Mouse (Mus musculus): Measurements from ENCODE around the gene 4930579F01Rik.

Gene 4930579F01Rik

DNA sequence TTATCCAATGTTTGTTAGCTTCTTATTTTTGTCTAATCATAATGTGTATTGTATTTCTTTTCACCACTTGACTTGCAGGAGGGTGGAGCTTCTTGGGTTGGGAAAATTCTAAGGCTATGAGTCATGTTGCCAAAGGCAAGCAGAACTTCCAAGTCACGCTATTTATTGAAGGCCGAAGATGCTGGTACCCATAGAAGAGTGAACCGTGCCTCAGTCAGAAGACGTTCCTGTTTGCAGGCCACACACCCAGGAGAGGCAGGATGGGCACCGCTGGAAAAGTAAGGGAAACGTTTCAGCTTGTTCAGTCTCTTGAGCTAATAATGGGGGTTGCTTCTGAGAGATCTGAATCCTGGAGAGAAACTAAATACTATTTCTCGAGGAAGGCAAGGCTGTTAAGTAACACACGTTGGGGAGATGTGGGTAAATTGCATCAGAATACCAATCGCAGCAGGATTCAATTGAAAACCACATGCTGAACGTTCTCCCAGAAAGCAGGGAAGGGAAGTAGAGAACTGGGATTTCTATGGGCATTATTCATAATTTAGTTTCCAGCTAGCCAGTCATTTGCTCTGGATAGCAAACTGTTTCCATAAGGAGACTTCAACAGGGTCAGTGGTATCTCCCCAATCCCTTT lies 24.1 kb upstream of the 4930579F01Rik start, which contains the start of gene Adh7:
TSS of gene Adh7 (plus strand) at position 130 of the 634 bp plus-strand sequence.
- DNase-seq (ENCODE audit: inconsistent age in 2 of 2, low spot score in 1 of 2), result no peak

DNA sequence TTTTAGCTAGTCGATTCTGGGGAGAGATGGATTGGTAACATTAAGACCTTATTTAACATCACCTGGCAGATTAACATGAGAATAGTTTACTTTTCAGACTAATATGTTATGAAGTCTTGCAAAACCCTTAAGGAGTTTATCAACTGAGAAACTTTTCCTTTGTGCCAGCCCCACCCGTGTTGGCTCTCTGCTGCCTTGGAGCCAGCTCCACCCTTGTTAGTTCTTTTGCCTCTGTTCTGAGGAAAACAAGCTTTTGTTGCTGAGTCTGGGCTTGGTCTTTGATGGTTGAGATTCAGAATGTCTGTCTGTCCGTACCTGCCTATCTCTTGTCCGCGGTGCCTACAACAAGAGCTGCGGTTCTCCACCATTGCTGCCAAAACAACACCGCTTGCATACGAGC lies 22.5 kb upstream of the 4930579F01Rik start:
- no peak for DNase-seq (ENCODE audit: inconsistent age in 2 of 2, low spot score in 1 of 2)

DNA sequence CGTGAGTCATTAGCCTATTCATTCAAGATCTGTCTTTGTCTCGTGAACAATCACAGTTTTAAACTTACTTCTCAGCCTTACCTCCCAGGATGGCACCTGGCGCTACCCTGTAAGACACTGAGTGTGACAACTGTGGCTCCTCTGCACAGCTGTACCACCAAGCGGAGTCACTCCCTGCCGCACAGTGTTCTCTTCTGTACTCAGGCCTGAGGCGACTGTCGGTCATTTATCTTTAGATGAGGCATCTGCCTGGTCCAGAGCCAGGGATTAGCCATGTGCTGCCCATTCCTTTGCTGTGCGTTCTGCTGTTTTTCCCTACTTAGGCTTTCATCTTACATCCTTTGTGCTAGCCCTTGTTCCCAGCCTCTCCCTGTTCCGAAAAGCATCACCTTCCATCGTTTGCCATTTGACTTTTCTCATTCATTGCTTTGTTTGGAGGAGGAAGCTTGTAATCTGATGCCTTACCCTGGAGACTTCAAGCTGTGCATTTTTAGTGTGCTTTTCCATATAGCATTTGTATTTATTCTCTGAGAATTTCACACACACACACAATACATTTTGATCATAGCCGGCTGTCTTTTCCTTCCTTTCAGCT lies 21.9 kb upstream of the 4930579F01Rik start:
- peak; percentile 71 to 85 for DNase-seq (ENCODE audit: inconsistent age in 2 of 2, low spot score in 1 of 2)

GRCm38 (mm10) chr3:138212431-138212951 lies 18.9 kb upstream of the 4930579F01Rik start:
- DNase-seq (ENCODE audit: inconsistent age in 2 of 2, low spot score in 1 of 2), result peak in 1 of 2 experiments; percentile 72

GRCm38 (mm10) chr3:138210432-138211075 lies 16.9 kb upstream of the 4930579F01Rik start:
- peak; percentile 83 to 93 for DNase-seq (ENCODE audit: inconsistent age in 2 of 2, low spot score in 1 of 2)

GRCm38 (mm10) chr3:138208821-138209220 lies 15.2 kb upstream of the 4930579F01Rik start:
- DNase-seq (ENCODE audit: inconsistent age in 2 of 2, low spot score in 1 of 2), result no peak

- no peak for DNase-seq (ENCODE audit: inconsistent age in 2 of 2, low spot score in 1 of 2)
Measured at GRCm38 (mm10) chr3:138198722-138199068, 5.1 kb upstream of the 4930579F01Rik start.

DNA sequence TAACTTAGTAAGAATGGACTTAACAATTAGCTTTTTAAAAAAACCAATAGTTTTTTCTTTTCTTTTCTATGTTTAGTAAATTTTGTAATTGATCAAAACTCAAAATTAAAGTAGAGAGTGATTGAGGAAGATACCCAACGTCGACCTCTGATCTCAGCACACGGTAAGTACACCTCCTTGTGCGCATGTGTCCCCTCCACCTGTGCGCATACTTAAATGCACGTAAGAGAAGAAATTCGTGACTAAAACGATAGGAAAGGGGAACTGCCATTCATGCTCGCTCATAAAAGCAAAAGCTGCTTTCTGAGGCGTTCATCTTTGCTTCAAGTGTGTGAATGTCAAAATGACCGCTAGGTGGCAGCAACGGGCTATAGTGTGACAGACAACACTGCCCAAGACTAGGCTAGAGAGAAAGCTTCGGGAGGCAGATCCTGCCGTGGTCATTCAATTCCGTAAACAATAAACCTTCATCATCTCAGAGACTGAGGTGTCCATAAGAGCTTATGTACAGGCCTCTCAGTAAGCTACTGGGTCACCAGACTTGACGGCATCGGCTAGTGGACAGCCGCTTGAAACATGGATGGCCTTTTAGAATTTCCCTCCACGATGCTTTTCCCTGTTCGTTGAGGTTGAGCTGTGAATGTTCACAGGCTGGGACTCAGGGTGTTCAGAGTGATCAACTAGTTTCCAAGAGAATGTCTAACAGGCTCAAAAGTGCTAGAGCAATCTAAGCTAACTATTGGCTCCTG lies 4.5 kb upstream of the 4930579F01Rik start:
- DNase-seq (ENCODE audit: inconsistent age in 2 of 2, low spot score in 1 of 2), result peak; percentile 87 to 97

DNA sequence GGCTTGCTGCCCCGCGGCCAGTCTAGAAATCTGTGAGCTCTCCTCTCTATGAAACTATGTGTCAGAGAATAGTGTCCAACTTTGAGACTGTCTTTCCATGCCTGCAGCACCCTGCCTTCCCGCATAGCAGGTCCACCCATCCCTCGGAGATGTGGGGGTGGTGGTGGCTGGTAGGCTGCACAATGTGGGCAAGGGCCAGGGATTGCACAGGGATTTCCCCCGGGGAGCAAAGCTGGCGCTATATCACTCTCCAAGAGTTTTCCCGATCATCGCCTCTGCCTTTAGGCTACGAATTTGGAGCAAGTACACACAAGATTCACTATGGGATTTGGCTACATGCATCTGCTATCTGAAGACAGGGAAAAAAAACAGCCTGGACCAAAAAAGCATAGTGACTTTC lies 3.9 kb upstream of the 4930579F01Rik start:
- DNase-seq (ENCODE audit: inconsistent age in 2 of 2, low spot score in 1 of 2), result peak in 1 of 2 experiments; percentile 47

GRCm38 (mm10) chr3:138197093-138197492 lies 3.5 kb upstream of the 4930579F01Rik start:
- no peak for DNase-seq (ENCODE audit: inconsistent age in 2 of 2, low spot score in 1 of 2)

DNA sequence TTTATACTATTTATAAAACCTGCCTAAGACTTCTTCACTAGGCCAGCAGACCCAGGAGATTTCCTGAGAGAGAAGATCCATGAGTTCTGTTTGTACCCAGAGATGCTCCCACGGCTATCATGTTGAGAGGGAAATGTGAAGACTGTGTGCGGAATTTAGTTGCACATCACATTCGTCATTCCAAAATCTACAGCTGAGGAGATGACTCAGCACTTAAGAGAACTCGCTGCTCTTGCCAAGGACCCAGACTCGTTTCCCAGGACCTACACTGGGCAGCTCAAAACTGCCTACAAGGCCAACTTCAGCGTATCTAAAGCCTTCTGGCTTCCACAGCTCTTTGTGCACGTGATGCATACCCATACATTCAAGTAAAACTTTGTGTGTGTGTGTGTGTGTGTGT lies 1.4 kb downstream of the 4930579F01Rik start:
- DNase-seq (ENCODE audit: inconsistent age in 2 of 2, low spot score in 1 of 2), result peak; percentile 84

DNA sequence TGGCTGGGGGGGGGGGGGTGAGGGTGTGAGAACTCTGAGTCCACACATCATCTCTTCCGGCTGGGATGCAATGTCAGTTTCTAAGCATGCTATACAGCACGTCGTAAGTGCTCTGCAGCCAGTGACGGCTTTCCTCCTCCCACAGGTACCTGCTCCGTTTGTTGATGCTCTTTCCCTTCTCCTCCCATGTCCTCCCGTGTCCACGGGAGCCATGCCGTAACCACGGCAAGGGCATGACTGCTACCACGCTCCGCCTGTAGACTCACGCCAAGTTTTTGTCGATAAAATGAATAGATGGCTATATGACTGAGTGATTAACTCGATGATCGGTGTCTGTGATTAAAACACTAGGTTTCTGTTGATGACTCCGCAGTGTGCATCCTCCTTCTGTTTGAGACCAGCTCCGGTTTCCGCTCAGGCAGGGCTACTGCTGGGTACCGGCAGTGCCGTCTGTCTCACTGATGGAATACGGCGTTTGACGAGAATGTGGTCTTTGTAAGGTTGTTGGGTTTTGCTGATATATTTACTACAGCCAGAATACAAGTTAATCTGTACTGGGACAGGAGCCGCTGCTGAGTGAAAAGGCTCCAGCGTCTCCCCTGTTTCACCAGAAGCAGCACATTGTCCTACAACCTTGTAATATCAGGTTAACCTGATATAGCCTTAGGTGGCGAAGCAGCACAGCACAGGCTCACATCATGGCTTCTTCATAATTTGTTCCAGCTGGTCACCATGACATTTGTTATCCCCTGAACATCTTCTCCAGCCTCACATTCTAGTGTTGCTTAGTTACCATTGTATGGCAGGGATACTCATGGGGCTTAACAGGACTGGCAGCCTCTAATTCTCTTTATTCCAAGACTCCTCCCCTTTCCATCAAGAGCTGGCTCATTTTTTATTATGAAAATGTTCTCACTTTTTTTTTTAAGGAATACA lies 7.4 kb downstream of the 4930579F01Rik start:
- no peak for DNase-seq (ENCODE audit: inconsistent age in 2 of 2, low spot score in 1 of 2)

DNA sequence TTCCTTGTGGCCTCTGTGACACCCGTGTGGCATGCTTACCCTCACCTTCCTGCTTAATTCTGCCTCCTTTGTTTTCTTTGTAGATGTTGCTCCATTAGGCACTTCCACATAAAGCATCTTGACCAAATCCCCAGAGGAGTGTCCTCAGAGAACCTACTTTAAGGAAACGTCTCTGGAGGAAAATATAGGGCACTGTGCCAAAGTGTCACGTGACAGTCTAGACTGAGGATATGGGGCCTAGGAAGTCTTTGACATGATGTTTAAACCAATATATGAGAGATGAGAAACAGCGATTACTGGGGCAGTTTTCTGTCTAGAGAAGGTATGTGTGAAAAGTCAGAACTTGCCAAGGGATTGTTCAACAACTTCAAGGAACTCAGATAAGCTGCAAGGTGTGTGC lies 8.3 kb downstream of the 4930579F01Rik start:
- no peak for DNase-seq (ENCODE audit: inconsistent age in 2 of 2, low spot score in 1 of 2)

GRCm38 (mm10) chr3:138183371-138183770 lies 10.3 kb downstream of the 4930579F01Rik start:
- no peak for DNase-seq (ENCODE audit: inconsistent age in 2 of 2, low spot score in 1 of 2)

GRCm38 (mm10) chr3:138182019-138182418 lies 11.6 kb downstream of the 4930579F01Rik start:
- no peak for DNase-seq (ENCODE audit: inconsistent age in 2 of 2, low spot score in 1 of 2)

DNA sequence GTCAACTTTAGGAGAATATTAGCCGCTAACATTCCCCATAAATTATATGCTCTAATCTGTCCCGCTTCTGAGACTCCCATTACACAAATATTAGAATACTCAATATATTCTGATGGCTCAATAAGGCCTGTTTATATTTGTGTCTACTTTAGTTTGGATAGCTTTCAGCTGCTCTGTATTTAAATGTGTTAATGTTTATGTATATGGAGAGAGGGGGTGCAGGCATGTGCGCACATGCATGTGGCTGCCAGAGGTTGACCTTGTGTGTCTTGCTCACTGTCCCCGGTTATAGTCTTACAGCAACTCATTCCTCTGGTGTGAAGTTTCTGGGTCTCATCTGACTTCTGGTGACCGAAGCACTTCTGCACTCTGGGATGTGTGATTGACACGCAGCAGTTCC lies 18.1 kb downstream of the 4930579F01Rik start:
- no peak for DNase-seq (ENCODE audit: inconsistent age in 2 of 2, low spot score in 1 of 2)

- no peak for DNase-seq (ENCODE audit: inconsistent age in 2 of 2, low spot score in 1 of 2)
Measured at GRCm38 (mm10) chr3:138173291-138173690, 20.3 kb downstream of the 4930579F01Rik start.

- DNase-seq (ENCODE audit: inconsistent age in 2 of 2, low spot score in 1 of 2), result no peak
Measured at GRCm38 (mm10) chr3:138162553-138163183, 31.0 kb downstream of the 4930579F01Rik start.

DNA sequence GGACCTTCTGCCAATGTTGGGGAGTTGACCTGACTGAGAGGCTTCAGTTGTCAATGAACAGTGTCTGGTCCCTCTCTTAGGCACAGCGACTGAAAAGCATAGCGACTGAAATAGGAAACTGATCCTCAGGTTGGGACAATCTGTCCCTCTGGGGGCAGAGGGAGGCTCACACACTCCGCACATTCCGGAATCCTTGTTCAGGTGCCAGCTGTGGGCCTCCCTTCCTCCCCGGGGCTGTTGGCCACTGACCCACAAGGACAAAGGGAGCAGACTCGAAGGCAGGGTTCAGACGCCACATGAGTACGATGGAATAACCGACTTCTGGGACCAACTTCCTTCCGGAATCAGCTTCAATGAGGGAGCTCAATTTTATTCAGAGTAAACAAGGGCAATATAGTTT lies 32.0 kb downstream of the 4930579F01Rik start:
- DNase-seq (ENCODE audit: inconsistent age in 2 of 2, low spot score in 1 of 2), result no peak

GRCm38 (mm10) chr3:138156651-138157050 lies 37.0 kb downstream of the 4930579F01Rik start:
- DNase-seq (ENCODE audit: inconsistent age in 2 of 2, low spot score in 1 of 2), result no peak
